Mouse (Mus musculus): ENCODE results near the gene Ep300. TPM values are rescaled to one million over a fixed set of nuclear protein-coding genes. Genes with fewer than 3 reads are reported as not detected.

The Ep300 gene
- 10 to 100 TPM; 54.6 to 57.1 TPM for total RNA-seq (2021)
- long read RNA-seq, experiment 1, partial matches to known transcripts = 1 of 7 reads
- long read RNA-seq, experiment 1, other reads (novel, unspliced or antisense) = 6 of 7 reads
- long read RNA-seq, experiment 2, partial matches to known transcripts = 0 of 4 reads
- long read RNA-seq, experiment 2, other reads (novel, unspliced or antisense) = 4 of 4 reads

DNA sequence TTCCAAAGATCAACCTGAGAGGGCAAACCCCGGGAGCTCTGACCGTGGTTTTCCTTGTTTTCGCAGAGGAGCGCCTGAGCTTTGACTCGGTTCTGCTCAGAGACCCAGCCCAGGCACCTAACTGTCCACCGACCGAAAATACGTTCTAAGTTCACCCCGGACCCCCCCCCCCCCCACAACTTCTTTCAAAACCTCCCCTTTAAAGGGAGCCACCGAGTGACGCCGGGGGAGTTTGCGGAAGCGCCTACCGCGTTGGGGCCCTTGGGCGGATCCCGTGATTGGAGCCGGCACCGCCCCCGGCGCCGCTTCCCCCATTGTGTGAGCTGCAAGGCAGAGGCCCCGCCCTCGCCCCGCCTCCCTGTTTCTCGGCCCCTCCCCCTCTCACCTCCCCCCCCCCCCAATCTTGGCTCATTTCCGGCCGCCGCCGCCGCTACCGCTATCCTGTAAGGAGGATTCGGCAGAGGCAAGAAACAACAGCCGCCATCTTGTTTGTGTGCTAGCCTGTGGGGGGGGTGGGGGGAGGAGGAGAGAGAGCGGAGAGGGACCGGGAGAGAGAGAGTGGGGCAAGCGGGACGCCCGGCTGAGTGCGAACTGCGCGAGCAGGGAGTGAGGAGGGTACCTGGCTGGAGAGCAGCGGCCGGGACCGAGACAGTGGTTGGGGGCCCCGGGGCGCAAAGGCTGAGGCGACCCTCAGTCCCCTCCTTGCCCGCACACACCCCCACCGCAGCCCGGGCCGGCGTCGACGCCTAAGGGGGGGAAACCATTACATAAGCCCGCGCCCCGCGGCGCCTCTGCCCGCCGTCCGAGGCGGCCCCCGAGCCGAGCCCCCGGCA, at the start of gene Ep300:
TSS of gene Ep300 (plus strand) at position 439 of the 833 bp plus-strand sequence.
- intact Hi-C loops (cut with DNase I) = loop anchor here (2.0 to 5.0 kb wide), 3 partner anchors 62 to 138 kb away; partner anchors contain the start of gene Rbx1
- peak; percentile 96 to 97 for DNase-seq

DNA sequence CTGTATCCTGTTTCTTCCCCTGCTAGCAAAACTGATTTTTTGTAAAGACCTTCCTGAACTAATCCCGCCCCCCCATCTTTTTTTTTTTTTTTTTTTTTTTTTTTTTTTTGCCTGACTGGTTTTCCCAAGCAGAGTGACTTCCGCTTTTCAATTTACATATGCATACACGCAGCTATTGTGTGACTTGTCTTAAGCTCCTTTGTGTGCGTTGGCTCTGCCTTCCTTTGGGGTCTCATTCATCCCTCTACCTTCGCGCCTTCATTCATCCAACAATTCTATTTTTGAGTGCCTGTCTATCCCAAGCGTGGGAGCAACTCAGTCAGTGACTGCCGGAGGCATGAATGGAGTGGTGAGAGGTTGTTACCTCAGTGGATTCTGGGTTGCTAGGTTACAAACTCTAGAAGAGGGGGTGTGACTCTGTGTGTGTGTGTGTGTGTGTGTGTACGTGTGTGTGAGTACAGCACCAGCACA, 49.2 kb upstream of the Ep300 start:
- intact Hi-C loops (cut with DNase I) = no loop called here
- no peak for DNase-seq

DNA sequence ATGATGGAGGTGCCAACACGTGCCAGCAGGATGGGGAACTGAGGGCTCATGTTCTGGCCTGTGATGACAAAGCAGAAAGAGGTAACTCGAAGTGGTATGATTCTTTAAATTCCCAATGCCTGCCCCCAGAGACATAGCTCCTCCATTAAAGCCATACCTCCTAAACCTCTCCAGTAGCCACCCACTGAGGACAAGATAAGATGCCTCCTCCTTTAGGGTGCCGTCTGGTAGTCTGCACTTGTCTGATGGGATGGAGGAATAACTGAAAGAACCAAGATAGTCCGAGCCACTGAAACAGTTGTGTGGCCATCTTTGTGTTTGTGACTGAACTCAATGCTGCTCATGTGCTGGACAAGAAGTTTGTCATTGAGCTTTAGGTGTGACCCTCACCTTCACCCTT, 47.0 kb upstream of the Ep300 start:
- intact Hi-C loops (cut with DNase I) = no loop called here
- DNase-seq = no peak

DNA sequence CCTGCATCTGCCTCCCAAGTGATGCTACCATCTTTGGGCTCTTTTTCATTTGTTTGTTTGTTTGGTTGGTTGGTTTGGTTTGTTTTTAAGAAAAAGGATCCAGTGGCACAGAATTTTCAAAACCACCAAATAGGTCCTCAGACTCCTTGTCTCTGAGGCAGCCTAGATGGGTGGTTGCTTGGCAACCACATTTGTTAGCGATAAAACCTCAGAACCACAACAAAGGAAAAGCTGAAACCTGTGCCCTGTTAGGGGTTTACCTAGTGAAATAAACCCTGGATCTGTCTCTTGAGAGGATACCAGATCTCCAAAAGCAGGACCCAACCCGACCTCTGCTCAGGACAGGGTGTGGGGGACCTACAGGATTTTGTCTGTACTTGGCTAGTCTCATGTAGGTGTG, 45.6 kb upstream of the Ep300 start:
- intact Hi-C loops (cut with DNase I) = no loop called here
- no peak for DNase-seq

DNA sequence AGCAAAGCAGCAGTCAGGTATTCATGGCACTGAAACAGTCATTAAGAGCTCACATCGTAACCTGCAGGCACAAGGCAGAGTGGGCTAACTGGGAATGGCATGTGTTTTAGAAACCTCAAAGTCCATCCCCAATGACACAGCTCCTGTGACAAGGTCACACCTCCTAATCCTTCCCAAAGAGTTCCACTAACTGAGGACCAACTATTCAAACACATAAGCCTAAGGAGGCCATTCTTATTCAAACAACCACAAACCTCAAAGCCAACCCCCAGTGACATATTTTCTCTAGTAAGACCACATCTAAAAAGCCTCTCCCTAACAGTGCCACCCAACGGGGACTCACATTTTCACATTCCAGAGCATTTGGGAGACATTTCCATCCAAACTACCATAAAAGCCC, 40.2 kb upstream of the Ep300 start:
- intact Hi-C loops (cut with DNase I) = no loop called here
- DNase-seq = no peak

DNA sequence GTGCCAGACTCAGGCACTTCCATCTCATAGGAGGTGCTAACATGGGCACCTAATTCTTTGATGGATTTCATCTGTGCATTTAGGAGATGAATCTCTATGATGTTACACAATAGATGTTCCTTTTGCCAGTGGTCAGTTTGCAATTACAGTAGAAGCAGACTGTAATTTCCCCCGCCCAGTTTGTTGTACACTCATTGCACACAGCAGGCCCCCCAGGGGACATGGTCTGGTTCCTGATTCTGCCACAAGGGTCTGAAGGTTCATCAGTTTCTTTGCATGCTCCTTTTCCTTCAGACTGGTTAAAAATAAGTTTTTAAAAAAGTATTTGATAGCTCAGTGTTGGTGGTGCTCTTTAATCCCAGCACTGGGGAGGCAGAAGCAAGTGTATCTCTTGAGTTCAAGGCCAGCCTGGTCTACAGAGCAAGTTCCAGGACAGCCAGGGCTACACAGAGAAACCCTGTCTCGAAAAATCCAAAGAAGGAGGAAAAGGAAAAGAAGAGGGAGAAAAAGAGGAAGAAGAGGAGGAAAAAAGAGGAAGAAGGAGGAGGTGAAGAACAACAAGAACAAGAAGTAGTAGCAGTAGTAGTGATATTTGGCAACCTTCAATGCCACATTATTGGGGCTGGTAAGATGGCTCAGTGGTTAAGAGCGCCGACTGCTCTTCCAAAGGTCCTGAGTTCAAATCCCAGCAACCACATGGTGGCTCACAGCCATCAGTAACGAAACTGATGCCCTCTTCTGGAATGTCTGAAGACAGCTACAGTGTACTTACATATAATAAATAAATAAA, 39.6 kb upstream of the Ep300 start:
- DNase-seq = no peak
- intact Hi-C loops (cut with DNase I) = no loop called here

DNA sequence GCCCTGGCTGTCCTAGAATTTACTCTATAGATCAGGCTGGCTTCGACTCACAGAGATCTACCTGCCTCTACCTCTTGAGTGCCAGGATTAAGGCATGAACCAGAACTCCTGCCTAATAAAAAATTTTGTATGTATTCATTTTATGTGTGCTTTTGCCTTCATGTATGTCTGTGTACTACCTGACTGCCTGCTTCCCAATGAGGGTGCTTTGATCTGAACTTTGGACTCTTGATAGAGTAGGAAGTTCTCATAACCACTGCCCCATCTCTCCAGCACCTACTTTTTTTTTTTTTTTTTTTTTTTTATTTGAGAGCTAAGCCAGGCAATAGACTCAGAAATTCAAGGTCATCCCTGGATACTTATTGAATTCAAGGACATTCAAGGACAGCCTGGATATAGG, 31.7 kb upstream of the Ep300 start:
- intact Hi-C loops (cut with DNase I) = no loop called here
- DNase-seq = no peak

DNA sequence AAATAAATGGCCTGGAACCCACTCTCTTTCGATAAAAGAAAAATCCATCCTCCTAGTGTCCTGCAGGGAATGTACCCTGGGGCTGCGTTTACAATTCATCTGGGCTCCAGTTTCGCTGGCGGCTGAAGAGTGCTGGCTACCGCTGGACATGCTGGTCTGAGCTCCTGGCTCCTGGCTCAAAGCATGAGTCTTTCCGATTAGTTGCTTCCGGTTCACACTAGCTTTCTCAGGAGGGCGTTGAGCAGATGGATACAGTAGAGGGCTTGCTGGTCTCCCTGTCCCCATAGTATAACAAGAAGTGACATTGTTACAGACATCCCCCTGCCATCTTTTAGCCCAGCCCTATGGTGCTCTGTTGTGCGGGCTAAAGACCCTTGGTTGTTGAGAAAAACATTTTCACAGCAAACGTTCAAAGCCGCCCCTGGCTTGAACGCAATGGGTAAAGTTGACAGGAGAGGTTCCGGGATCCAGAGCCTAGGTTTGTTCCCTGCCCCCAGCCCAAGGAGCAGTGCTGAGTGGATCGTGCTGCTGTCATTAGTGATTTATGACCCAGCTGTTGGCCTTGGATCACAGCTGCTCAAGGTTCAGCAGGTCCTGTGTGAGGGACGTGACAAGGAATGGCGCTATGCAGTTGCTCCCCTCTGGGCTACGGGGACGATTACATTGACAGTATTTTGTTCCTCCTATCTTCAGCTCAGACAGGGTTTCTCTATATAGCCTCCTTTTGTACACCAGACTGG, 30.4 kb upstream of the Ep300 start:
- DNase-seq = peak; percentile 6 to 14
- intact Hi-C loops (cut with DNase I) = no loop called here

DNA sequence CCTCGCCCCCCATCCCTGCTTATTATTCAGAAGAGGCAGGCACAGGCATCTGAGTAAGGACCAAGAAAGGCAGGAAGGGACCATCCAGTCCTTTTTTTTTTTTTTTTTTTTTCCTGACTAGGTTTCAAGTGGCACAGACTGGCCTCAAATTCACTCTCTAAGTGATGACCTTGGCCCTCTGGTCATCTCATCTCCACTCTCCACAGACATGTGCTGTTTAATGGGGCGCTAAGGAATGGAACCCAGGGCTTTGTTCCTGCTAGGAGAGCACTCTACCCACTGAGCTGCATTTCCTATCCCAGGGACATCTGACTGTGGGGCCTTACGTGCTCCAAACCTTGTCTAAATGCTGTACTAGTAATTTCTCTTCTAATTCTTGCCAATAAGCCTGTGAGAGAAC, 29.2 kb upstream of the Ep300 start:
- no peak for DNase-seq
- intact Hi-C loops (cut with DNase I) = no loop called here

DNA sequence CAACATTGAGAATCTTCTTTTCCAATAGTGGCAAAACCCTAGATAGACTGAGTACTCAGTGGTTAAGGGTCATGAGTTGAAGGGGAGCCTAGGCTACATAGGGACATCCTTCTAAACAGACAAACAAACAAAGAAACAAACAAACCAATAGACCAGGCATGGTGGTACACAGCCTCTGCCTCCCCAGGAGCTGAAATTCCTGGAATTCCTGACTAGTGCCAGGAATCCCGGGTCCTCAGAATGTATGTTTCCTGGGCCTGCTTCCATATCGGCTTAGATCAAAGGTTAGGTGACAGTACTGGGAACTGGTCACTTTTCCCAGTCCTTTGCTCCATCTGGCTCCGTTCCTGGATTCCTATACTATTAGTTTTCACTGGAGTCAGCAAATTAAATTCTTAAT, 23.6 kb upstream of the Ep300 start:
- DNase-seq = no peak
- intact Hi-C loops (cut with DNase I) = no loop called here

DNA sequence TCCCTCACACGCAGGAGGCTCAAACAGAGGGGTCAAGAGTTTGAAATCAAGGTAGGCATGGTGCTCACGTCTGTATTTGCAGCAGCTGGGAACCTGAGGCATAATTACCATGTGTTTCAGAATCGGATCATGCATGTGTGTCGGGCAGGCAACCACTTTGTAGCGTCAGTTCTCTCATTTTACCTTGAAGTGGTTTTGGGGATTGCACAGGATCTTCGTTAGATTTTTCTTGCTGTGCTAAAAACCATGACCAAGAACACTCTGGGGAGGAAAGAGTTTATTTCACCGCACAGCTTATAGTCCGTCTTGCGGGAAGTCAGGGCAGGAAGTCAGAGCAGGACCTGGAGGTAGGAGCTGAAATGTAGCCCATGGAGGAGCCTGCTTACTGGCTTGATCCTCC, 23.2 kb upstream of the Ep300 start:
- intact Hi-C loops (cut with DNase I) = no loop called here
- DNase-seq = no peak

DNA sequence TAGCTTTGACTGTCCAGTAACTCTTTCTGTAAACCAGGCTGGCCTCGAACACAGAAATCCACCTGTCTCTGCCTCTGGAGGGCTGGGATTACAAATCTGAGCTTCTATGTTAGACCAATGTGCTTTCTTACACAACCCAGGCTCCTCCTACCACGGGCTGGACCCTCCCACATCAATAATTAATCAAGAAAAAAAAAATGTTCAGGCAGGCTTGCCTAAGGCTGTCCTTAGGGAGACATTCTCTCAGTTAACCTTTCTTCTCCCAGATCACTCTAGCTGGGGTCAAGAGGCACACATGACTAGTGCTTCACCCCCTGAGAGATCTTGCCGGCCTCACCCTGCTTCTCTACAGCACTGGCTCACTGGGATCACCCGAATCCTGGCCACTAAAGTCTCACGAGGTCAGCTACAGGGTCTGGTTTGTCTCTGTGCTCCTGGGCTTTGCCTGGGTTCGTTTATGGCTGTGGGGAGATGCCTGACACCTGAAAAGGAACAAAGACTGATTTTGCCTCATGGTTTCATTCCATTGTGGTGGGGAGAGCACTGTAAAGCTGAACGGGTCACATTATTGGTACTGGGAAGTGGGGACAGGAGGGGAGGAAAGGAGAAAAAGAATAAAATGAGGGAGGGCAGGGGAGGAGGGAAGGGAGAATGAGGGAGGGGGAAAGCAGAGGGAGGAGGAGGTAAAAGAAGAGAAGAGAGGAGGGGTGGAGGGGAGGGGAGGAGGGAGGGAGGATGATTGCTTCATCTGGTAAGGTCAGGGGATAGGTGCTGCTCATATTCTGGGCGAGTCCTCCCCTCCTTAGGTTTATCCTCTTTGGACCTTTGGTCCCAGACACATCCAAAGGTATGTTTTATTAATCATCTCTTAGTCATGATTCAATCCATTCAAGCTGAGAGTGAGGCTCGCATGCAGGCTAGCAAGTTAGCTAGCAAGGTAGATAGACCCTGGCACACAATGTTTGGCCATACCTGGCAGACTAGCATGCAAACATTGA, 22.4 kb upstream of the Ep300 start:
- no peak for DNase-seq

DNA sequence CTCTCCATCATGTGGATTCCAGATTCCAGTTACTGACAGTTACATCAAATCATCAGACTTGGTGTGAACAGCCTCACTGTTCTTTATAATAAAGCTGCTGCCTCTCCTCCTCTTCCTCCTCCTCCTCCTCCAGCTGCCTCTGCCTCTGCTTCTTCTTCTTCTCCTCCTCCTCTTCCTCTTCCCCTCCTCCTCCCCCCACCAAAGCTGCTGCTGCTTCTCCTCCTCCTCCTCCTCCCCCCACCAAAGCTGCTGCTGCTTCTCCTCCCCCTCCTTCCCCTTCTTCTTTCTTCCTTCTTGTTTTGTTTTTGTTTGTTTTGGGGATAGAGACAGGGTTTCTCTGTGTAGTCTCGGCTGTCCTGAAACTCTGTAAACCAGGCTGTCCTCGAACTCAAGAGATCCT, 17.1 kb upstream of the Ep300 start:
- intact Hi-C loops (cut with DNase I) = no loop called here
- no peak for DNase-seq

More for the DNA sequence above, 22.4 kb upstream of the Ep300 start:
- intact Hi-C loops (cut with DNase I) = no loop called here

DNA sequence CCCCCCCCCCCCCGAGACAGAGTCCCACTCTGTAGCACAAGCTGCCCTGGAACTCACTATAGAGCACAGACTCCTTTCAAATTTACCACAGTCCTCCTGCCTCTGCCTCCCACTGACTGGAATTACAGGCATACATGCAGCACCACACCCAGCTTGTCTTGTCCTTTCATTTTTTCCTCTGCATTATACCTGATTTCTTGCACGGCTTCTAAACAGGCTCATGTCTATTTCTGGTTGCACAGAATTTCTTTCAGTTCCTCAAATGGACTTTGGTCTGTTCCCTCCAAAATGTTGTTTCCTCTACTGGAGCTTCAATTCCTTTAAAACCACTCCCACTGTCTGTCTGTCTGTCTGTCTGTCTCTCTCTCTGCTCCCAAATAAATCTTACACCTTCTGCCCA, 16.6 kb upstream of the Ep300 start:
- intact Hi-C loops (cut with DNase I) = no loop called here
- no peak for DNase-seq

DNA sequence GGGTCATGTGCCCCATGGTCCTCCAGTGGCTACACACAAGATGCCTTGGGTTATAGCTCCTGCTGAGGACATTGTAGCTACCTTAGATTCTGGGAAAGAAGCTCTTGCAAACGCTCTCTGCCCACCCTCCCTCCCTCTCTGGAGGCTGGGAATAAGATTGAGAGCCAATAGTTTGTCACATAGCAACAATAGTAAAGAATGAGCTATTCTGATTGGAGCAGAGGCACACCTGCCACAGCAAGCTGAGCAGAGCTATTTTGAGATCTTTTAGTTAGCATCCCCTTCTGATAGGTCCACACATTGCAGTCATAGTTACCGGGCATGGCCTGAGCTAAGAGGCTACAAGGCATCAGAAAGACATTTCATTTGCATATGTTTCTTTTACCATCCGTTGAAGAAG, 8.2 kb upstream of the Ep300 start:
- DNase-seq = no peak
- intact Hi-C loops (cut with DNase I) = no loop called here

DNA sequence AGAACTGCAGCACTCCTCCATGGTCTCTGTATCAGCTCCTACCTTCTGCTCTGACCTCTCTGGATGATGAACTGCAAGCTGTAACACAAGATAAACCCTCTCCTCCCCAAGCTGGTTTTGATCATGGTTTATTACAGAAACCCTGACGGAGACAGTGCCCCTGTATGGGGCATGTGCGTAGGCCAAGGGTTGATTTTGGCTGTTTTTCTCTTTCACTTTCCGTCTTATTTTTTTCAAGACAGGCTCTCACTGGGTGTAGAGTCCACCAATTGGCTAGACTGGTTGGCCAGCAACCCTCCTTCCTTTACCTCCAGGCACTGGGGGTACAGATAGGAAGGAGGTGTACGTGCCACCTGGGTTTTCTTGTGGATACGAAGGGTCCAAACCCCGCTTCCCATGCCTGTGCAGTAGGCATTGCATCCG, 7.4 kb upstream of the Ep300 start:
- intact Hi-C loops (cut with DNase I) = no loop called here
- DNase-seq = no peak

DNA sequence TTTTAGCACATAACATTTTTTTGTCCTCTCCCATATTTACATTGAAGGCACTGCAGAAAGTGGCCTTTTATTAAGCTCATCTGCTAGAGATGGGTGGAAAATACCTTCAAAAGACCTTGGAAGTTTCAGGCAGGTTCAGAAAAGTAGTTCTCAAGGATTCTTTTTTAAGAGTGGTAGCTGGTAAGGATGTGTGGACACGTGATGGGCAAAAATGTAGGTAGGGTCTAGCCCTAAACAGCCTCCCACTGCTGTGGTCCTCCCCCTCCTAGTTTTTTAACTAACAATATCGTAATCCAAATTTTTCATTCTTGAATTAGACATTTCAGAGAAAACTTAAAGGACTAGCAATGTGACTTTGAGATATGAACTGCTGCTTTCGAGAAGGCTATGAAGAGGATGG, 685 bp upstream of the Ep300 start:
- intact Hi-C loops (cut with DNase I) = loop anchor here (2.0 kb wide), 2 partner anchors 62 to 118 kb away; partner anchors contain the start of gene Rbx1
- DNase-seq = no peak

DNA sequence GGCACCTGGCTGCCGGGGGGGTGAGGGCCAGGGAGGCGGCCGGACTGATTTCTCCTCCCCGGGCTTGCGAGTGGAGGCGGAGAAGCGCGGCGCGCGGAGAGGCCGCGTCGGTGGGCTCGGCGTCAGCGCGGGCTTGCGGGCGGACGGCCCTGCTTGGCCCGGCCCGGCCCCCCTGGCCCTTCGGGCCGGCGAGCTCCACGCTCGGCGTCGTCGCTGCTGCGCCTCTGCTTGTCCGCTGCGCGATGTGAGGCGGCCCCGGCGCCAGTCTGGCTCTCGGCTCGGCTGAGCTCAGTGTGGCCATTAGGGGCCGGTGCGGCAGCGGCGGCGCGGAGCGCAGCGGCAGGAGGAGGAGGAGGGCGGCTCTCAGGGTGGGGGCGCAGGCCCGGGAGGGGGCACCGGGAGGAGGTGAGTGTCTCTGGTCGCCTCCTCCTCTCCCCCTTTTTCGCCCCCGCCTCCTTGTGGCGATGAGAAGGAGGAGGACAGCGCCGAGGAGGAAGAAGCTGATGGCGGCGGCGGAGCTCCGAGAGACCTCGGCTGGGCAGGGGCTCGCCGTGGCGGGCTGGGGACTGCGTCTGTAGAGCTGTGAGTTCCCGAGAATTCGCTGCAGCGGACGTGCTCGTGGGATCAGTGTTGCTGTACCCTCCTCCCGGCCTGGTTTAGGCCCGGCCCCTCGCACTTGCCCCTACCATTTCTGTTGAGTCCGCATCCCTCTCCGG, 753 bp downstream of the Ep300 start:
- intact Hi-C loops (cut with DNase I) = loop anchor here (2.0 to 5.0 kb wide), 5 partner anchors 21 to 139 kb away; partner anchors contain the start of gene Rbx1

More for the DNA sequence above, 753 bp downstream of the Ep300 start:
- peak; percentile 83 to 88 for DNase-seq

All from heart, postnatal 14 days (tissue).